Mouse (Mus musculus) thymus, adult 2 months (tissue): ENCODE measurements around the gene Pip4k2c.

ENCODE experiments used
- CTCF ChIP-seq: fragments of 200-500 bp; IDR thresholded peaks from 2 replicates; pipeline ENCODE4 v1.5.1; 2012; ENCODE audit warnings: mild to moderate bottlenecking, control low read depth, low read length, moderate library complexity, borderline replicate concordance; ENCODE audit not compliant: control insufficient read depth, poor library complexity, insufficient read depth; ENCODE audit errors: extremely low read depth
- POLR2A ChIP-seq: fragments of 200-500 bp; IDR thresholded peaks from 2 replicates; pipeline ENCODE4 v1.6.1; 2012; ENCODE audit warnings: mild to moderate bottlenecking, low read length, control low read depth, moderate library complexity; ENCODE audit not compliant: control insufficient read depth, poor library complexity, insufficient read depth; ENCODE audit errors: extremely low read depth

GRCm38 (mm10) chr10:127225213-127225612 is 13.8 kb upstream of the Pip4k2c start:
- no peak for TF ChIP-seq CTCF
- no peak for TF ChIP-seq POLR2A
